Mouse (Mus musculus): ENCODE measurements around the gene Gm14496. TPM values are rescaled to one million over a fixed set of nuclear protein-coding genes. Genes with fewer than 3 reads are reported as not detected.

The Gm14496 gene
- not detected for polyA plus RNA-seq (2014; fragmentation: Illumina TruSeq; extraction: RNeasy Lipid Tissue Mini Kit (QIAGEN cat#74804); ENCODE audit: low read depth, low replicate concordance)

GRCm38 (mm10) chr2:181990829-181991228, at the start of gene Gm14496:
Gene Gm14496 (plus strand): TSS chr2:181991129.

Other genes with a start within 250 kb of the Gm14496 start
- not detected for gene Myt1, start 227.8 kb upstream of the Gm14496 start, polyA plus RNA-seq (2014; fragmentation: Illumina TruSeq; extraction: RNeasy Lipid Tissue Mini Kit (QIAGEN cat#74804); ENCODE audit: low read depth, low replicate concordance)
- 50.8 TPM for gene Pcmtd2, start 153.3 kb upstream of the Gm14496 start, polyA plus RNA-seq (2014; fragmentation: Illumina TruSeq; extraction: RNeasy Lipid Tissue Mini Kit (QIAGEN cat#74804); ENCODE audit: low read depth, low replicate concordance)
- gene Polr3k, start 126.8 kb upstream of the Gm14496 start, polyA plus RNA-seq (2014; fragmentation: Illumina TruSeq; extraction: RNeasy Lipid Tissue Mini Kit (QIAGEN cat#74804); ENCODE audit: low read depth, low replicate concordance): 10.7 TPM